Mouse (Mus musculus) testis, postnatal 10 days (tissue): ENCODE measurements around the gene Exd2.

ENCODE experiments used
- DNase-seq: peaks from one replicate; pipeline ENCODE4 v3.0.0; 2021; ENCODE audit warnings: low spot score

The Exd2 gene

GRCm38 (mm10) chr12:80495691-80496090 is 32.8 kb downstream of the Exd2 start:
- no peak for DNase-seq

DNA sequence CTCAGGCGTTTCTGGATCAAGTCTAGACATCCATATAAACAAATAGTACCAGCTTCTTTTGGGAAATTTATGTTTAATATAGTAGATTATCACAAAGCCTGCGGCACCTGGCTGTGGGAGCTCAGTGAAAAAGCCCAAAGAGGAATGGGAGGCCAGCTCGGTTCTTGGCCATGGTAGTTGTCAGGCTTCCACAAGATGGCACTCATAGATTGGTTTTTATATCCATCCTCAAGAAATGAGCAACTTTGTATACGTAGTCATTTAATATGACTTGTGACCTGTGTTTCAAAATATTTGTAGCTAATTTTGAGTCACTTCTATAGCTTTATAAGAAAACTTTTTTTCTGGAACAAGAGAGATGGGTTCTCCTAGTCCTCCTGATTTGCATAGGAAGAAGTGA is 35.5 kb downstream of the Exd2 start:
- no peak for DNase-seq

GRCm38 (mm10) chr12:80500506-80500905 is 37.6 kb downstream of the Exd2 start:
- no peak for DNase-seq

GRCm38 (mm10) chr12:80504718-80505117 is 41.8 kb downstream of the Exd2 start:
- DNase-seq: no peak

- no peak for DNase-seq
Observed at GRCm38 (mm10) chr12:80507041-80507745, 44.3 kb downstream of the Exd2 start.

- DNase-seq: no peak
Observed at GRCm38 (mm10) chr12:80517977-80518376, 55.1 kb downstream of the Exd2 start, which contains the start of gene Galnt16. Galnt16 (plus strand) TSS chr12:80518277.

- peak; percentile 58 for DNase-seq
Observed at GRCm38 (mm10) chr12:80518393-80518756, 55.5 kb downstream of the Exd2 start.

- DNase-seq: peak; percentile 55
Observed at GRCm38 (mm10) chr12:80518757-80519620, 56.1 kb downstream of the Exd2 start.

DNA sequence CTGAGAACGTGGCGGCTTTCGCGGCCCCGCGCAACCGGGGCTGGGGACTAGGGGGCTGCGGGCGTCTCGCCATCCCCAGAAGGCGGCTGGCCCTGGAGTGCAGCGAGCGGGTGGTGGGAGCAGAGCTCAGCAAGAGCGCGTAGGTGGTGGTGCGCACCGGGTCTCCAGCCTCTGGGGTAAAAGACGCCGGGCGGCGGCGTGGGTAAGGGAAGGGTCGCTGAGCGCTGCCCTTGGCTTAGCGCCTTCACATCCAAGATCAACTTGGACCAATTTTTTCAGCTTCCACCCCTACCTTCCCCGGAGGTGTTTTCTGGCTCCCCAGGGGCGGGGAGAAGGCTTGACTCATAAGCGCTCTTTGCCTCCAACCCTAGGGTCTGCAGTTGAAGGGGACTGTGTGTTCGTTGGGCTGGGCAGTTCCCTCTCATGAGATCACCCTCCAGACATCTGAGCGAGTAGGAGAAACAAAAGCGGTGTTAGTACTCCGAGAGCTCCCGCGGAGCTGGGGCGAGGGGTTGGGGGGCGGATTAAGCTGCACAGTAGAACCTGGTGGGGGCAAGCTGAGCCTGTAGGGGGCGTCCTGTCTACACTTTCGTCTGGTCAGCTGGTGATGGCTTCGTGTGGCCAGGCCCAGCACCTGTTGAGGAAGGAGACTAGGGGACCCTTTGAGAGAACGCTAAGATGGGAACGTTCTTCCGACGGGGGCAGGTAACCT is 56.9 kb downstream of the Exd2 start:
- DNase-seq: peak; percentile 74

DNA sequence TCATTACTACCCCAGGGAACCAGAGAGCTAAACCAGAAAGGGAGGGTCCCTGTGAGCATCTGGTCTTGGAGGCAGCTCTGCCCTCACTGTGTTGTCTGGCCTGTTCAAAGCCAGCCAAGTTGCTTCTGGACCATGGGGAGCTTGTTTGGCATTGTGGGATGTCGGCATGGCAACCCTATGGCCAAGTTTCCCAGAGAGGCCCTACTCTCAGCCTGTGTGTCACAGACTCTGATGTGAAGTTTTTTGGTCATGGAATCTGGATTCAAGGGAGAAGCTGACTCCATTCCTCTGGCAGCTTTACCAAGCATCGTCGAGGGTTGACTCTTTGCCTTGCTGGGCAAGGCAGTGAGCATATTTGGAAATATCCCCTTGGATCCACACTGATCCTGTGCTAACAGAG is 59.1 kb downstream of the Exd2 start:
- DNase-seq: no peak

GRCm38 (mm10) chr12:80524276-80524921 is 61.5 kb downstream of the Exd2 start:
- DNase-seq: no peak

GRCm38 (mm10) chr12:80525513-80525912 is 62.6 kb downstream of the Exd2 start:
- DNase-seq: no peak

- no peak for DNase-seq
Observed at GRCm38 (mm10) chr12:80526511-80526910, 63.6 kb downstream of the Exd2 start.

GRCm38 (mm10) chr12:80527727-80528389 is 65.0 kb downstream of the Exd2 start:
- DNase-seq: no peak

GRCm38 (mm10) chr12:80530052-80530451 is 67.2 kb downstream of the Exd2 start:
- no peak for DNase-seq

GRCm38 (mm10) chr12:80530630-80531029 is 67.7 kb downstream of the Exd2 start:
- no peak for DNase-seq

GRCm38 (mm10) chr12:80531585-80531984 is 68.7 kb downstream of the Exd2 start:
- DNase-seq: no peak

DNA sequence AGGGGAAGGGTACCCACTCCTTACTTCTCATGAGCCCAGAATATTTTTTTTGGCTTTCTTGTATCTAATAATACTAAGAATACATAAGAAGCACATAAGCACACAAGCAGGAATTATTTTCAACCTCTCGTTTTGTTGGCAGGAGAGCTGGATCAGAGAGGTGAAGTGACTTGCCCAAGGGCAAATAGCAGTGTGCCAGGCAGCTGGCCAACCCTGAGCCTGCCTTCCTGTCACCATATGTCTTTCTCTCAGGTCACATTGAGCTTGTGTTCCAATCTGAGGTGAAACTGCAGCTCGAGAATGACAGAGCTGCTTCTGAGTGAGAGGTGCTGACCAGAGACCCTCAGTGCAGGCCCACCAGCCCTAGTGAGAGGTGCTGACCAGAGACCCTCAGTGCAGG is 71.0 kb downstream of the Exd2 start:
- no peak for DNase-seq

DNA sequence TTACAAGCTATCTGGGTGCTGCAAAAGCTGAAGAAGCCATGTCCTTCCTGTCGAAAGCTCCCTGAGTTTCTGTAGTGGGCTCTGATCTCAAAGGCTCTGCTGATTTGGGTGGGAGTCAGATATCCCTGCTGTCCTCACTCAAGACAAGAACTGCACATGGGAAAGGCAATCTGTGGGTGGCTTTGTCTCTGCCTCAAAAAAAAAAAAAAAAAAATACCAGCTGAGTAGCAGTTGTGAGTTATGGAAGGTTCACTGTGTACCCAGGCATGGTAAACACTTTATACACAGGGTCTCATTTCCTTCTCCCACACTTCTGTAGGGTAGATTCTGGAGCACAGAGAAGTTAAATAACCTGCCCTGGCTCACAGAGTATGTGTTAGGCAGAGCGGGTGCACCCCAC is 74.4 kb downstream of the Exd2 start:
- DNase-seq: no peak

GRCm38 (mm10) chr12:80538311-80538710 is 75.4 kb downstream of the Exd2 start:
- DNase-seq: no peak

DNA sequence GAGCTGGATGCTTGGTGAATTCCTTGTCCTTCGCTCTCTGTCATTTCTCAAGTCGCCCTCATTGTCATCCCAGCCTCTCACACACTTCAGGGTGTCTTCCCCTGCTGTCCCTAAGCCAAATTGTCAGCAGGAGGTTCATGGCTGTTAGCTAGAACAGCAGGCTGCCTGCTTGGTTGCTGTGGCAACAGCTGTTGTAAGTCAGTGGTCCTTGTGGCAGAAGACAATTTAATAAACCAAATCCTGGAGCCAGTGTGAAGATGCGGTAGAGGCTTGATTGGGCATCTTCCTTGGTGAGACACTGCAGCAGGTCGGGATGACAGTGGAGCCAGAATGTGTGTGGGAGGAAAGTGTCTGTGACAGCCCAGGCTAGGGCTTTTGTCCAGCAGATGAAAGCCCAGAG is 82.4 kb downstream of the Exd2 start:
- DNase-seq: no peak

DNA sequence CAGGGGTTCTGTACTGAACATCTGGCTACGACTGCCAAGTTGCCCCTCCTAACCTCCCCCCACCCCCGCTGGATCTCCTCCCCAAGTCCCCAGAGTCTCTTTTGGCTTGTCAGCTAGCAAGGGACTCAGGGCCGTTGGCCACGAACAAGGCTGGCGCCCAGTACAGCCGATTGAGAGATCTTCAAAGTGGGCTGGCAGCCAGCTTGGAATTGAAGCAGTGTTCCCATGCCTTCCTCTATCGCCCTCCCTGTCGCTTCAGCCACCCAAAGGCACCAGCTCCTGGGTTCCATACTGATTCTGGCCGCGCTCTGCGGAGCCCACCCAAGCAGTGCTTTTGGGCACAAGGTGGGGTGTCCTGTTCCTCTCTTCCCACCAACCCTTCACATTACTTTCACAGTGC is 86.8 kb downstream of the Exd2 start:
- DNase-seq: peak; percentile 70
